Mouse (Mus musculus) midbrain, embryonic 14.5 days (tissue): ENCODE results near the gene Mb21d2. TPM values are rescaled to one million over a fixed set of nuclear protein-coding genes. Genes with fewer than 3 reads are reported as not detected.
A peak's percentile ranks its signal among the peaks of the same experiment; 100 is the strongest.

Experiments
- ATAC-seq: fragments of 200-750 bp; cut with Nextera tagmentation; 2 replicates; pipeline ENCODE4 v1.8.0; 2017; ENCODE audit warnings: moderate number of reproducible peaks, moderate library complexity; ENCODE audit not compliant: low FRiP score, low TSS enrichment
- DNase-seq: peaks from one replicate; pipeline ENCODE4 v3.0.0-alpha.2; 2015
- H3K27ac ChIP-seq: fragments of 300-500 bp; sonication (generic); replicated peaks from 2 replicates; pipeline ENCODE4 v1.5.1; 2014; ENCODE audit warnings: mild to moderate bottlenecking, low read depth, low read length, moderate library complexity
- H3K27me3 ChIP-seq: fragments of 300-500 bp; sonication (generic); 2 replicates; pipeline ENCODE4 v1.6.1; 2014; ENCODE audit warnings: low read length, control low read depth, mixed read lengths; ENCODE audit not compliant: control insufficient read depth, insufficient read depth
- H3K36me3 ChIP-seq: fragments of 300-500 bp; sonication (generic); 2 replicates; pipeline ENCODE4 v1.6.1; 2014; ENCODE audit warnings: low read length, control low read depth; ENCODE audit not compliant: control insufficient read depth, insufficient read depth
- H3K4me1 ChIP-seq: fragments of 300-500 bp; sonication (generic); 2 replicates; pipeline ENCODE4 v1.6.1; 2014; ENCODE audit warnings: mild to moderate bottlenecking, antibody characterized with exemption, low read length, control low read depth; ENCODE audit not compliant: control insufficient read depth, insufficient read depth
- H3K4me2 ChIP-seq: fragments of 300-500 bp; sonication (generic); 2 replicates; pipeline ENCODE4 v1.6.1; 2014; ENCODE audit warnings: mild to moderate bottlenecking, low read length, moderate library complexity
- H3K4me3 ChIP-seq: fragments of 300-500 bp; sonication (generic); replicated peaks from 2 replicates; pipeline ENCODE4 v1.5.1; 2014; ENCODE audit warnings: low read depth, low read length
- H3K9ac ChIP-seq: fragments of 300-500 bp; sonication (generic); replicated peaks from 2 replicates; pipeline ENCODE4 v1.6.1; 2014; ENCODE audit warnings: mild to moderate bottlenecking, low read length, moderate library complexity
- H3K9me3 ChIP-seq: fragments of 300-500 bp; sonication (generic); 2 replicates; pipeline ENCODE4 v1.6.1; 2016; ENCODE audit warnings: low read length, control low read depth, mixed read lengths; ENCODE audit not compliant: control insufficient read depth
- WGBS: fragments of 180-500 bp; shearing (Covaris S2); extraction: QIAGEN DNeasy Blood & Tissue Kit; methylation state at CpG from one replicate; pipeline ENCODE4 v1.1.7; 2014; 5-methylcytosine and 5-hydroxymethylcytosine counted together
- polyA plus RNA-seq: library from polyadenylated mRNA; unstranded; fragments of >200 nt; fragmentation: Nextera tagmentation; extraction: Ambion mirVana; gene quantifications from 2 replicates; pipeline ENCODE4 v1.2.1, GENCODE M21; 2014

Mb21d2 gene
- polyA plus RNA-seq, 1 experiment from 2014 or later, result 18.0 TPM

- no peak for DNase-seq
- ATAC-seq, result no peak
- 64% methylated on average over 2 of the region's 2 CpGs for WGBS
- no peak overlapping the region for H3K27ac ChIP-seq
- H3K4me2 ChIP-seq, result no peak overlapping the region
- peaks cover 20% of the 10 kb centered on the region for H3K4me1 ChIP-seq
- H3K36me3 ChIP-seq, result no peaks in the 10 kb centered on the region
- H3K4me3 ChIP-seq, result no peak overlapping the region
- H3K27me3 ChIP-seq, result 0 out of 2 replicates have a peak, but pooled peaks cover 4% of the 10 kb centered on the region
- no peaks in the 10 kb centered on the region for H3K9me3 ChIP-seq
- H3K9ac ChIP-seq, result no peak overlapping the region
These were observed 1.7 kb upstream of the Mb21d2 start for GRCm38 (mm10) chr16:28931213-28931612.

GRCm38 (mm10) chr16:28930426-28930825, 953 bp upstream of the Mb21d2 start:
- ATAC-seq, result no peak
- H3K27me3 ChIP-seq, result peaks cover 4% of the 10 kb centered on the region; the same call in 1 of the 2 replicates

GRCm38 (mm10) chr16:28929686-28930291, 316 bp upstream of the Mb21d2 start:
- Histone ChIP-seq H3K27ac (peak overlapping the region; percentile 97), H3K27me3 (peaks cover 4% of the 10 kb centered on the region; the same call in 1 of the 2 replicates), H3K9me3 (no peaks in the 10 kb centered on the region), H3K36me3 (no peaks in the 10 kb centered on the region), H3K4me3 (peak overlapping the region; percentile 89), H3K9ac (peak overlapping the region; percentile 90), H3K4me1 (peaks cover 23% of the 10 kb centered on the region), H3K4me2 (peak overlapping the region; percentile 74)
- WGBS, result under 1% methylated on average over 51 of the region's 66 CpGs
- peak; percentile 62 for ATAC-seq
- peak; percentile 86 for DNase-seq

More at GRCm38 (mm10) chr16:28930426-28930825, 953 bp upstream of the Mb21d2 start:
- Histone ChIP-seq H3K4me1 (peaks cover 21% of the 10 kb centered on the region), H3K9me3 (no peaks in the 10 kb centered on the region), H3K4me2 (peak overlapping the region; percentile 74), H3K27ac (peak overlapping the region; percentile 97), H3K36me3 (no peaks in the 10 kb centered on the region), H3K4me3 (peak overlapping the region; percentile 89), H3K9ac (peak overlapping the region; percentile 90)
- DNase-seq, result peak; percentile 27
- WGBS, result 5% methylated on average over 5 of the region's 5 CpGs

- H3K4me1 ChIP-seq, result peaks cover 28% of the 10 kb centered on the region
- WGBS, result under 1% methylated on average over 10 of the region's 10 CpGs
- H3K27ac ChIP-seq, result peak overlapping the region; percentile 97
These were observed 1.0 kb downstream of the Mb21d2 start for GRCm38 (mm10) chr16:28928466-28928814.

GRCm38 (mm10) chr16:28927381-28927780, 2.1 kb downstream of the Mb21d2 start:
- Histone ChIP-seq H3K4me3 (peak overlapping the region; percentile 89), H3K36me3 (no peaks in the 10 kb centered on the region; the same call in 1 of the 2 replicates), H3K27ac (peak overlapping the region; percentile 34), H3K4me2 (peak overlapping the region; percentile 74), H3K4me1 (peaks cover 28% of the 10 kb centered on the region), H3K9ac (peak overlapping the region; percentile 51), H3K27me3 (peaks cover 4% of the 10 kb centered on the region; the same call in 1 of the 2 replicates), H3K9me3 (no peaks in the 10 kb centered on the region)
- ATAC-seq, result peak; percentile 35; the same call in 1 of the 2 replicates
- 7% methylated on average over 9 of the region's 9 CpGs for WGBS
- peak; percentile 67 for DNase-seq

More at GRCm38 (mm10) chr16:28928466-28928814, 1.0 kb downstream of the Mb21d2 start:
- H3K4me3 ChIP-seq, result peak overlapping the region; percentile 89
- H3K36me3 ChIP-seq, result no peaks in the 10 kb centered on the region
- peak overlapping the region; percentile 74 for H3K4me2 ChIP-seq
- ATAC-seq, result peak; percentile 41; the same call in 1 of the 2 replicates
- H3K27me3 ChIP-seq, result peaks cover 4% of the 10 kb centered on the region; the same call in 1 of the 2 replicates
- peak overlapping the region; percentile 90 for H3K9ac ChIP-seq
- H3K9me3 ChIP-seq, result no peaks in the 10 kb centered on the region
- peak; percentile 81 for DNase-seq

- WGBS, result 68% methylated on average over 11 of the region's 11 CpGs
- Histone ChIP-seq H3K4me2 (no peak overlapping the region), H3K4me3 (no peak overlapping the region), H3K9me3 (no peaks in the 10 kb centered on the region), H3K4me1 (peaks cover under 1% of the 10 kb centered on the region; the same call in 1 of the 2 replicates), H3K9ac (no peak overlapping the region), H3K27me3 (no peaks in the 10 kb centered on the region), H3K27ac (no peak overlapping the region), H3K36me3 (no peaks in the 10 kb centered on the region; the same call in 1 of the 2 replicates)
- ATAC-seq (no peak), DNase-seq (no peak)
These were observed 10.1 kb downstream of the Mb21d2 start for GRCm38 (mm10) chr16:28919320-28919885.

- ATAC-seq (no peak), DNase-seq (no peak)
- 90% methylated on average over 7 of the region's 7 CpGs for WGBS
- Histone ChIP-seq H3K27me3 (no peaks in the 10 kb centered on the region), H3K4me2 (no peak overlapping the region), H3K9ac (no peak overlapping the region), H3K4me3 (no peak overlapping the region), H3K9me3 (no peaks in the 10 kb centered on the region), H3K4me1 (no peaks in the 10 kb centered on the region), H3K27ac (no peak overlapping the region), H3K36me3 (no peaks in the 10 kb centered on the region)
These were observed 14.1 kb downstream of the Mb21d2 start for GRCm38 (mm10) chr16:28915362-28915761.

- ATAC-seq, result no peak
These were observed 14.8 kb downstream of the Mb21d2 start for GRCm38 (mm10) chr16:28914709-28915108.

More at GRCm38 (mm10) chr16:28914709-28915108, 14.8 kb downstream of the Mb21d2 start:
- no peaks in the 10 kb centered on the region for H3K27me3 ChIP-seq
- no peak for DNase-seq
- no peak overlapping the region for H3K9ac ChIP-seq
- H3K4me2 ChIP-seq, result no peak overlapping the region
- no peak overlapping the region for H3K4me3 ChIP-seq
- H3K9me3 ChIP-seq, result no peaks in the 10 kb centered on the region
- H3K27ac ChIP-seq, result no peak overlapping the region
- 81% methylated on average over 1 of the region's 1 CpGs for whole genome bisulfite sequencing
- H3K36me3 ChIP-seq, result no peaks in the 10 kb centered on the region
- H3K4me1 ChIP-seq, result no peaks in the 10 kb centered on the region
